Mouse (Mus musculus) E14TG2a.4 (cell line): ENCODE measurements around the gene Ero1l.

Experiments
- CTCF ChIP-seq: conservative IDR thresholded peaks from 2 replicates; pipeline ENCODE4 v1.5.1; 2014; ENCODE audit warnings: low read length
- NANOG ChIP-seq: IDR thresholded peaks from 2 replicates; pipeline ENCODE4 v1.6.1; 2014; ENCODE audit warnings: borderline replicate concordance, low read length, mixed read lengths
- POU5F1 ChIP-seq: IDR thresholded peaks from 2 replicates; pipeline ENCODE4 v1.6.1; 2014; ENCODE audit warnings: low read length, borderline replicate concordance

DNA sequence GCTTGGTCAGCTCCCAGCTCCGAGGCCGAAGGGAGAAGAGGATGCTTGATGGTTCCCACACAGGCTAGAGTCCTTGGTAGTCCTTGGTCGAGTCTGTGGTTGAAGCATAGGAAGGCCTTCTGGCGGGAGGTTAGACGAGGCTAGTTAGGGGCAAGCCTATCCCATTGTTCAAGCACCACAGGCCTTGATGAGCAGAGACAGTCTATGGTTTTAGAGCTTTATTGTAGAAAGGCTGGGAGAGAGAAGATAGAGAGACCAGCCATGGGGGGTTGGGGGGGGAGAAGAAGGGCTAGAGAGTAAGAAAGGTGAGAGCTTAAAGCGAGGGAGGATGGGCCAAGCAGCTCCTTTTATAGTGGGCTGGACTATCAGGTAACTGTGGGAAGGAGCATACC, 46.6 kb upstream of the Ero1l start:
- no peak for TF ChIP-seq CTCF
- TF ChIP-seq NANOG: peak; percentile 70; the same call in 1 of the 2 replicates
- no peak for TF ChIP-seq POU5F1
